Mouse (Mus musculus) kidney, adult 2 months (tissue): ENCODE measurements around the gene Cltb.

ENCODE experiments used
- CTCF ChIP-seq: fragments of 200-500 bp; conservative IDR thresholded peaks from 2 replicates; pipeline ENCODE4 v1.5.1; 2011; ENCODE audit warnings: low read depth, mild to moderate bottlenecking, control low read depth, low read length, moderate library complexity, mixed read lengths; ENCODE audit not compliant: insufficient read depth, insufficient read length
- POLR2A ChIP-seq: fragments of 200-500 bp; IDR thresholded peaks from one replicate; pipeline ENCODE4 v1.6.1; 2011; ENCODE audit warnings: low read depth, low read length, control low read depth

- TF ChIP-seq CTCF (no peak), POLR2A (no peak)
Measured at GRCm38 (mm10) chr13:54569282-54569681, 41.9 kb downstream of the Cltb start.
